Mouse (Mus musculus): Measurements from ENCODE around the gene Gm7030. TPM values are rescaled to one million over a fixed set of nuclear protein-coding genes. Genes with fewer than 3 reads are reported as not detected.
"Not testable (repeated sequence)": the region's sequence is repeated elsewhere in the genome, so short reads cannot be mapped to it uniquely, and the experiment has no call there.

The Gm7030 gene
- polyA plus RNA-seq, 1 experiment from 2014 or later, result not detected

DNA sequence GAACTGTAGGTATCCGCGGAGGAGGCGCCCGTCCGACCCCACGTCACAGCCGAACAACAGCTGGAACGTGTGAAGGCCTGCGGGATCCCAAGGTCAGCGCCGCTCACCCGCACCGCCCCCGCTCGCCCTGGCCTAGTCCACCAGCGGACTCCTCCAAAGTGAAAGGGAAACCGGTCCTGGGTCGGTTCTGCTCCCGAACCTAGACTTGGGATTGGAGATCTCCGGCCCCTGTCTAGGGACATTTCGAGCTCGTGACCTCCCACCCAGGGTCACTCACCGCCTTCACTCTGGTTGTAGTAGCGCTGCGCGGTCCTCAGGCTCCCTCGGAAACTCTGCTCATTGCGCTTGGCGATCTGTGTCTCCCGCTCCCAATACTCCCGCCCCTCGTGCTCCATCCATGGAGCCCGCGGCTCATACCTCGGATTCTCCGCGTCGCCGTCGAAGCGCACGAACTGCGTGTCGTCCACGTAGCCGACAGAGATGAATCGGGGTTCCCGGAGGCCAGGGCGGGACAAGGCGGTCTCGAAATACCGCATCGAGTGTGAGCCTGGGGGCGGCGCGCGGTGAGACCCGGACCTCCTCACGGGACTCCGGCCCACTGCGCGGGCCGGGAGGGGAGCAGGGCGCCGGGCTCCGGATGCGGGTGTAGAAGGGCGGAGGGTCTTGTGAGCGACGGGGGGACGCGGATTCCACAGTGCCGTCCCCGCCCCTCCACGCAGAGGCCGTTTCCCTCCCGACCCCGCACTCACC lies 16.1 kb upstream of the Gm7030 start:
- Histone ChIP-seq H3K9ac (no peak overlapping the region), H3K4me2 (replicated peaks) (peak overlapping the region; percentile 51), H3K9me3 (ENCODE audit: control insufficient read depth, low read length) (no peaks in the 10 kb centered on the region), H3K27ac (no peak overlapping the region), H3K4me3 (replicated peaks; ENCODE audit: low read length) (peak overlapping the region; percentile 28), H3K36me3 (replicated peaks; ENCODE audit: control insufficient read depth, insufficient read depth) (no peaks in the 10 kb centered on the region), H3K4me1 (replicated peaks; ENCODE audit: control insufficient read depth, insufficient read depth, low read length) (peaks cover 8% of the 10 kb centered on the region; the same call in 1 of the 2 replicates), H3K27me3 (ENCODE audit: control insufficient read depth, insufficient read depth, low read length) (peaks cover 48% of the 10 kb centered on the region)
- ATAC-seq (ENCODE audit: low FRiP score), result no peak; the same call in 1 of the 2 replicates
- no peak for DNase-seq (ENCODE audit: low spot score)
- 2% methylated on average over 73 of the region's 78 CpGs for WGBS

DNA sequence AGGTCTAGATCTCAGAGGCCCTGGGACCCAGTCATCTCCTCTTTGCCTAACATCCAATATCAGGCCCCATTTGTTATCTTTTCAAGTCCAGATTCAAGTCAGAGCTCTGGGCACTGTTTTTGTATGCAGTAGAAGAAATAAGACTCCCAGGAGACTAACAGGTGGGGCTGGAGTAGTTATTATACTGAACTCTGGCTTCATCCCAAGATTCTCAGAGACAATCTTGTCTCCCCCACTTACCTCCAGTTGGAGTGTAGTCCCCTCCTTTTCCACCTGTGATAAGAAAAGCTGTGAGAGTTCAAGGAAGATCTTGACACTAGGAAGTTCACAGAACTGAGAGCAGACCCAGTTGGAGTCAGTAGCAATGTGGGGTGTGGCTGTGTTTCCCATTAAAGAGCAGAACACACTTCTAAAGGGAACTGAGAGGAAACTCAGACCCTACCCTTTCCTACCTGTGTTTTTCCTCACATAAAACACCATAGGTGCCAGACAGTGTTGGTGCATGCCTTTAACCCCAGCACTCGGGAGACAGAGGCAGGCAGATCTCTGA lies 7.1 kb upstream of the Gm7030 start:
- not testable (repeated sequence) for H3K27ac ChIP-seq; DNase-seq (ENCODE audit: low spot score); H3K9me3 ChIP-seq (ENCODE audit: control insufficient read depth, low read length); H3K4me1 ChIP-seq (replicated peaks; ENCODE audit: control insufficient read depth, insufficient read depth, low read length); H3K9ac ChIP-seq; ATAC-seq (ENCODE audit: low FRiP score); H3K4me3 ChIP-seq (replicated peaks; ENCODE audit: low read length); H3K36me3 ChIP-seq (replicated peaks; ENCODE audit: control insufficient read depth, insufficient read depth); H3K4me2 ChIP-seq (replicated peaks)
- WGBS, result 94% methylated on average over 1 of the region's 1 CpGs
- H3K27me3 ChIP-seq (ENCODE audit: control insufficient read depth, insufficient read depth, low read length), result peaks cover 11% of the 10 kb centered on the region; the same call in 1 of the 2 replicates

GRCm38 (mm10) chr17:36135421-36136231 lies 6.4 kb upstream of the Gm7030 start:
- peaks cover 11% of the 10 kb centered on the region; the same call in 1 of the 2 replicates for H3K27me3 ChIP-seq (ENCODE audit: control insufficient read depth, insufficient read depth, low read length)
- H3K4me2 ChIP-seq (replicated peaks); ATAC-seq (ENCODE audit: low FRiP score): not testable (repeated sequence)

GRCm38 (mm10) chr17:36131516-36132265 lies 2.5 kb upstream of the Gm7030 start:
- Histone ChIP-seq H3K27ac (no peak overlapping the region), H3K4me2 (replicated peaks) (no peak overlapping the region), H3K4me1 (replicated peaks; ENCODE audit: control insufficient read depth, insufficient read depth, low read length) (no peaks in the 10 kb centered on the region), H3K36me3 (replicated peaks; ENCODE audit: control insufficient read depth, insufficient read depth) (no peaks in the 10 kb centered on the region), H3K27me3 (ENCODE audit: control insufficient read depth, insufficient read depth, low read length) (no peaks in the 10 kb centered on the region), H3K4me3 (replicated peaks; ENCODE audit: low read length) (no peak overlapping the region), H3K9me3 (ENCODE audit: control insufficient read depth, low read length) (no peaks in the 10 kb centered on the region), H3K9ac (no peak overlapping the region)
- no peak for ATAC-seq (ENCODE audit: low FRiP score)
- no peak for DNase-seq (ENCODE audit: low spot score)
- 79% methylated on average over 5 of the region's 5 CpGs for WGBS

More at GRCm38 (mm10) chr17:36135421-36136231, 6.4 kb upstream of the Gm7030 start:
- H3K4me3 ChIP-seq (replicated peaks; ENCODE audit: low read length); DNase-seq (ENCODE audit: low spot score); H3K9me3 ChIP-seq (ENCODE audit: control insufficient read depth, low read length); H3K27ac ChIP-seq; H3K9ac ChIP-seq; H3K4me1 ChIP-seq (replicated peaks; ENCODE audit: control insufficient read depth, insufficient read depth, low read length); H3K36me3 ChIP-seq (replicated peaks; ENCODE audit: control insufficient read depth, insufficient read depth): not testable (repeated sequence)

- not testable (repeated sequence) for ATAC-seq (ENCODE audit: low FRiP score); H3K4me1 ChIP-seq (replicated peaks; ENCODE audit: control insufficient read depth, insufficient read depth, low read length); H3K9ac ChIP-seq; H3K36me3 ChIP-seq (replicated peaks; ENCODE audit: control insufficient read depth, insufficient read depth); H3K4me3 ChIP-seq (replicated peaks; ENCODE audit: low read length); H3K27me3 ChIP-seq (ENCODE audit: control insufficient read depth, insufficient read depth, low read length); DNase-seq (ENCODE audit: low spot score); H3K27ac ChIP-seq; H3K4me2 ChIP-seq (replicated peaks); H3K9me3 ChIP-seq (ENCODE audit: control insufficient read depth, low read length)
- WGBS, result 69% methylated on average over 10 of the region's 13 CpGs
Measured at GRCm38 (mm10) chr17:36128525-36128924, 700 bp downstream of the Gm7030 start.

DNA sequence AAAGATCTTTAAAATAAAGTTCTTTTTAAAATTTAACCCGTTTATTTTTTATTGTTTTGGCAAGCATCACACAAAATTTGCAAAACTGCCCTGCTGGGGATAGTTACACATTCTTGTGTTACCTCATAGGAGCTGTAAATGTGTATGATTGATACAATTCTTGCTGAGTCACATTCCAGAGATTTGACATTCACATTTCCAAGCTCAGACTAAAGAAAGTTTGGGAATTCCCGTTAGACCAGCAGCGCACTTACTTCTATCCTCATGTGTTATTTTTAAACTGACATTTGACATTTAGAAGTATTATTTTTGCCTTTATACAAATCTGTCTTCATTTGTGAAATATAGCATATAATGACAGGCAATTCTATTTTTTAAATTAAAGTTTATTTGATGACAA lies 5.1 kb downstream of the Gm7030 start:
- H3K4me3 ChIP-seq (replicated peaks; ENCODE audit: low read length); H3K27ac ChIP-seq; H3K9ac ChIP-seq; H3K4me2 ChIP-seq (replicated peaks); H3K36me3 ChIP-seq (replicated peaks; ENCODE audit: control insufficient read depth, insufficient read depth); H3K4me1 ChIP-seq (replicated peaks; ENCODE audit: control insufficient read depth, insufficient read depth, low read length); DNase-seq (ENCODE audit: low spot score); H3K9me3 ChIP-seq (ENCODE audit: control insufficient read depth, low read length); ATAC-seq (ENCODE audit: low FRiP score): not testable (repeated sequence)
- H3K27me3 ChIP-seq (ENCODE audit: control insufficient read depth, insufficient read depth, low read length), result peaks cover 22% of the 10 kb centered on the region
- 79% methylated on average over 3 of the region's 3 CpGs for WGBS

GRCm38 (mm10) chr17:36121352-36122020 lies 7.7 kb downstream of the Gm7030 start, which contains the start of gene Gm19684:
Gene Gm19684, plus strand, starts transcription at chr17:36121678.
- WGBS, result 16% methylated on average over 8 of the region's 8 CpGs
- H3K27me3 ChIP-seq (ENCODE audit: control insufficient read depth, insufficient read depth, low read length), result peaks cover 22% of the 10 kb centered on the region
- ATAC-seq (ENCODE audit: low FRiP score); H3K4me1 ChIP-seq (replicated peaks; ENCODE audit: control insufficient read depth, insufficient read depth, low read length); H3K4me3 ChIP-seq (replicated peaks; ENCODE audit: low read length); H3K27ac ChIP-seq; H3K9me3 ChIP-seq (ENCODE audit: control insufficient read depth, low read length); H3K9ac ChIP-seq; H3K36me3 ChIP-seq (replicated peaks; ENCODE audit: control insufficient read depth, insufficient read depth): not testable (repeated sequence)
- DNase-seq (ENCODE audit: low spot score), result peak; percentile 53
- H3K4me2 ChIP-seq (replicated peaks), result peak within 1 kb of the TSS; percentile 35

- not testable (repeated sequence) for H3K4me1 ChIP-seq (replicated peaks; ENCODE audit: control insufficient read depth, insufficient read depth, low read length); H3K27ac ChIP-seq; DNase-seq (ENCODE audit: low spot score); H3K36me3 ChIP-seq (replicated peaks; ENCODE audit: control insufficient read depth, insufficient read depth); H3K9me3 ChIP-seq (ENCODE audit: control insufficient read depth, low read length); H3K9ac ChIP-seq; H3K4me3 ChIP-seq (replicated peaks; ENCODE audit: low read length)
- WGBS, result 24% methylated on average over 18 of the region's 18 CpGs
- peak overlapping the region; percentile 35; the same call in 1 of the 2 replicates for H3K4me2 ChIP-seq (replicated peaks)
- 0 out of 2 replicates have a peak, but pooled peaks have one; percentile 31 for ATAC-seq (ENCODE audit: low FRiP score)
- H3K27me3 ChIP-seq (ENCODE audit: control insufficient read depth, insufficient read depth, low read length), result peaks cover 22% of the 10 kb centered on the region
Measured at GRCm38 (mm10) chr17:36120839-36121238, 8.4 kb downstream of the Gm7030 start.

All from hindbrain, embryonic 14.5 days (tissue).